Mouse (Mus musculus): Measurements from ENCODE around the gene Dab2.

Gene Dab2

DNA sequence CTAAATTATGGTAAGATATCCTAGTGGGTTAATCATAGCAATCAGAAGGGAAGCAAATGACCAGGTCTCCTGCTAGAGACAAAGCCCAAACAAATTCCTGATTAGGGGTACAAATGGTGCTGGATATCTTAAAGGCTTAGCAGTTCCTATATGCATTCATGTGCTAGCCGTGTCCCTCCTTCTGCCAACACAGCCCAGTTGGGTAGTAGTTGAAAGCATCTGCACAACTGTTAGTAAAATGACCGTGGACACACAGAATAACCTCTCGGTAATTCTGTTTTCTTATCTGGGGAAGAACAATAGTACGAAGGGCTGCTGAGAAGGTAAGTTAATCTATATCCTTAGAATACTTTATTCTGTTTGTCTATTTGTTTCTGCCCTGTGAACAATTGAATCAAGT, 90.5 kb downstream of the Dab2 start:
- intact Hi-C loops (cut with DNase I), result no loop called here

DNA sequence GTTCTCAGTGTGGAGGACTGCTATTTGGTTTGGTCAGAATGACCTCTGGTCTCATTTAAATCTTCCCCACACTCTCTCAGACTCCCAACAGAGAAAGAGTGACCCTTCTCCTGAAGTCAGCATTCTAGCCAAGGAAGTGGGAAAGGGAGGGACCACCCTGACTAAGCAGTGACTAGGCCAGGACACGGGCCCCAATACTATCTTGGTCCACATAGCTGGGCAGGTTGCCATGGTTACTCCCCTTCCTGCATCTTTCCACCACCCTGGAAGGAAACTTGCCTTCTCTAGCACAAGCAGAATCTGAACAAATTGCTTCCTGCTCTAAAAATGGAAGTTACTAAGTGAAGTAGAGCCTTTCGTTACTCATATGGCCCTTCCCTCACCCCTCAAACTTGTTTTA, 91.1 kb downstream of the Dab2 start:
- intact Hi-C loops (cut with DNase I), result no loop called here

- intact Hi-C loops (cut with DNase I), result no loop called here
Measured at GRCm38 (mm10) chr15:6391886-6392285, 92.3 kb downstream of the Dab2 start.

DNA sequence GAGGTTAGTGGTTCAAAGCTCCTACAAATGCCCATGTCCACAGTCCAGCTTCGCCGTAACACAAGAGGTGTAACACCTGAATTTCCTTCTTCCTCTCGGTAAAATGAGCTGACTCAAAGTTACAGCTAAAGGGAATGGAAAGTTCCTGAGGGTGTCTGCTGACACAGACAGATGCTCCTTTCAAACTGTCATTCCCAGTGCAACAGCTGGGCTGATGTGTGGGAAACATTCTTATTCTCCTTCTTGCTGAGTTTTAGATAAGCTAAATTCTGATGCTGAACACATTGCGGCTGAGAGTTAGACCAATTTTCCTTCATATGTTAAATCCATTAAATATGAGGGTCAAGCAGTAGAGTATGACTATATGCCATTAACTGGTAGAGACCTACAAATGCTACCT, 94.0 kb downstream of the Dab2 start:
- intact Hi-C loops (cut with DNase I), result no loop called here

- intact Hi-C loops (cut with DNase I), result no loop called here
Measured at GRCm38 (mm10) chr15:6398211-6398610, 98.6 kb downstream of the Dab2 start.

GRCm38 (mm10) chr15:6398881-6399280, 99.3 kb downstream of the Dab2 start:
- intact Hi-C loops (cut with DNase I), result no loop called here

- intact Hi-C loops (cut with DNase I), result no loop called here
Measured at GRCm38 (mm10) chr15:6400115-6400514, 100.5 kb downstream of the Dab2 start.

DNA sequence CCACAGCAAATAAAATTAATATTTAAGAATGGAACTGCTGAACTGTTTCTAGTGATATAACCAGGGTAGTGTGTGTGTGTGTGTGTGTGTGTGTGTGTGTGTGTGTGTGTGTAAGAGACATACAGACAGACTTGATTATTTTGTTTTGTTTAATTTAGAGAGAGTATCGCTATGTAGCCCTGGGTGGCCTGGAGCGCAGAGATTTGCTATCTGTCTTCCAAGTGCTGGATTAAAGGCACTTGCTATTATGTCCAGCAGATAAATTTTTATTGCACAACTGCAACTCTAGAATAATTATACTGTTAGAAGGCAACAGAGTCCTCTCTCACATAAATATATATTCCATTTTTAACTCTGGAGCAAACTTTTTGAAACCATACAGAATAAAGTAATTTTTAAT, 102.8 kb downstream of the Dab2 start:
- intact Hi-C loops (cut with DNase I), result no loop called here

DNA sequence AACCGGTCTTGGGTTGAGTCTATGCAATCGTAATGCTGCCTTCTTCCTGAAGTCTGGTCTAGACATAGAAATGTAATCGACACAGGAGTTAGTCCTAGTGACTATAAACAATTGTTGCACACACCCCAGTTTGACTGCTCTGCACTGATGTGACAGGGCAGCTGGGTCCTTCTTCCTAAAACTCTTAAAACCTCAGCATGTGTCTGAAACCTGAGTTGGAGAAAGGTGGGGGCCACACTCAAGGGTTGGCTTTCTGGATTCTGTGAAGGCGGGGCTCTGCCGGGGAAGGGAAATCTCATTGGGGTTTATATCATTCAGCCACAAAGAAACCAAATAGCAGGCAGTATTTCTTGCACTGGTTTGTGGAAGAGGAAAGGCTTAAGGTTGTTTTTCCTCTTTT, 104.6 kb downstream of the Dab2 start:
- intact Hi-C loops (cut with DNase I), result no loop called here

DNA sequence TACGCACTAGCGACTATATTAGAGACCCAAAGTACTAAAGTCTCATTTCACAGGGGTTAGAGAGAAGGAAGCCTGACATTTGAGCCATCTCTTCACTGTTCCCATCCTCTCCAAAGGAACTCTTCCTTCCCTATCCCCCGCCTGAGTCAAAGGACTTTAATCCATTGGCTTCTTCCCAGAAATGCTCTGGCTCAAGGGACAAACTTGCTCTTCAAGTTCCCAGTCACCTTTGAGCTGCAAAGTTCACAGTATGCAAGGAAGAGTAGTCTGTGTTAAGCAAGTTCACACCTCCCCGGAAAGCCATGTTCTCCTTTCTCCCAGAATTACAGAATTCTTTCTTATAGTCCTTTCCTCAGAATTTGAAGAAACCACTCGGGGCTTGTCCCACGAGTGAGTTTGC, 107.2 kb downstream of the Dab2 start:
- intact Hi-C loops (cut with DNase I), result no loop called here

GRCm38 (mm10) chr15:6409031-6409430, 109.4 kb downstream of the Dab2 start:
- intact Hi-C loops (cut with DNase I), result no loop called here

DNA sequence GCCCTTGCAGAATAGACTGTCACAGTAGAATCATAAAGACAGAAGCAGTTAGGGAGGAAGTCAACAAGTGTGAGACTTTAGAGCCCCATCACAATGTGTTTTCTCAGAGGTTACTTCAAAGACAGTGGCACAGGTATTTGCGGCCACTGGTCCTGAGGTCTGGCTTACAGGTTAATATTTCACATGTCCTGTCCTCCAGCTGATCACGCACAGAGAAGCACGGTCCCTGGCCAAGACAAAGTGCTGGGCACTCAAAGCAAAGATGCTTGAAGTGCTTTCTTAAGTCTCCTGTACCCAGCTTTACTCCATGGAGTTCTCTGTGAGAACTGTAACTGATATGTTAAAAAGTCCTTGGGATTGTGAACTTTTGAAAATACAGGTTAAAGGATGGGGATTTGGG, 110.6 kb downstream of the Dab2 start:
- intact Hi-C loops (cut with DNase I), result no loop called here

DNA sequence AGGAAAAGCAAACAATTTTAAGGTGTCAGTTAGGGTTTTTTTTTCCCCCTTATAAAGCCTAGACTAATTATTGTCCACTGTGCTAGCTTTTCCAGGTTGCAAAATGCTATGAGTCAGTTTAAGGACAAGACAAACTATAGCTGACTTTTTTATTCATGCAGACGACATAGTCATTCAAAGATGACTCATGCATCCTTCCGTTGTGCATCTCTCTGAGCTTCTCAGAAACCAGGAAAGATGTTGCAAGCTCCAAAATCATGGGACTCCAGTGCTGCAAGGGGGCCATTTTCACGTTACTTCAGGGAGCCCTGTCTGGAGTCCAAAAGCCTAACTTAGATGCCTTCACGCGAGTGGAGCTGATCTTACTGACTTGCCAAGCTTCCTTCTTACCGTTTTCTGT, 111.7 kb downstream of the Dab2 start:
- intact Hi-C loops (cut with DNase I), result no loop called here

GRCm38 (mm10) chr15:6415317-6415716, 115.7 kb downstream of the Dab2 start:
- intact Hi-C loops (cut with DNase I), result no loop called here

- intact Hi-C loops (cut with DNase I), result no loop called here
Measured at GRCm38 (mm10) chr15:6431777-6432176, 132.2 kb downstream of the Dab2 start.

GRCm38 (mm10) chr15:6432411-6432810, 132.8 kb downstream of the Dab2 start:
- intact Hi-C loops (cut with DNase I), result no loop called here

GRCm38 (mm10) chr15:6435281-6435680, 135.7 kb downstream of the Dab2 start:
- intact Hi-C loops (cut with DNase I), result loop anchor here (1.0 kb wide), 1 partner anchor 197 kb away; no protein-coding TSS in a partner anchor

DNA sequence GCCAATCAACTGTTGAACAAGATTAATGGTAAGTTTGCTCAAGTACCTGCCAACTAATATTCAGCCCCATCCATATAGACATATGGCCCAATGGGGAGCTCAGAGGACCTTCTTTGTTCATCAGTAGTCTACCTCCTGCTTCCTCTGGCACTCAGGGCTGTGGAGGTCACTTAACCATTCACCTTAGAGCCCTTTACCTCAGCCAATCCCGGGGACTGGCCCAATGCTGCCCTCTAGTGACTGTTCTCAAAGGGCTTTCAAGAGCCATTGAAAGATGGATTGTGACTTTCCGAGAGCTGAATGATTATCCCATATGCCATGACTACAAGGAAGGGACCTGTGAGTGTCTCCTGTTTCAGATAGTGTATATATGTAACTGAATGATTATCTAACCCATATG, 136.2 kb downstream of the Dab2 start:
- intact Hi-C loops (cut with DNase I), result loop anchor here (1.0 to 2.0 kb wide), 2 partner anchors 49 to 197 kb away; no protein-coding TSS in a partner anchor

DNA sequence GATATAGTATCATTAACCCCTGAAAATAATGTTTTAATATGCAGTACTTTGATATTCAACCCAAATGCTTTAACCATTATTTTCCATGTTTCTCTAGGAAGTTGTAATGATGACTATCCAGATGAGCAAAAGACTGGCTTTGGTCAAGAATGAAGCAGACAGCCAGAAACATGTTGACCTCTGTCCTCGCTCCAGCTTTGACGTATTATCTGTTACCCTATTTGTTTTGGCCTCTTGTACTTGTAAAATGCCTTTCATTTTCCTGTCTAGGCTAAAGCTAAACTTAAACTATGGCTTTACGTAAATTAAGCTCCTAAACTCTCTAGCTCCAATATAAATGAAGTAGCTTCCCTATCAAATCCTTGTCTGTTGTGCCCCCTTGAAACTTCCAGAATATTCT, 139.1 kb downstream of the Dab2 start:
- intact Hi-C loops (cut with DNase I), result no loop called here

- intact Hi-C loops (cut with DNase I), result no loop called here
Measured at GRCm38 (mm10) chr15:6444452-6444851, 144.9 kb downstream of the Dab2 start.

DNA sequence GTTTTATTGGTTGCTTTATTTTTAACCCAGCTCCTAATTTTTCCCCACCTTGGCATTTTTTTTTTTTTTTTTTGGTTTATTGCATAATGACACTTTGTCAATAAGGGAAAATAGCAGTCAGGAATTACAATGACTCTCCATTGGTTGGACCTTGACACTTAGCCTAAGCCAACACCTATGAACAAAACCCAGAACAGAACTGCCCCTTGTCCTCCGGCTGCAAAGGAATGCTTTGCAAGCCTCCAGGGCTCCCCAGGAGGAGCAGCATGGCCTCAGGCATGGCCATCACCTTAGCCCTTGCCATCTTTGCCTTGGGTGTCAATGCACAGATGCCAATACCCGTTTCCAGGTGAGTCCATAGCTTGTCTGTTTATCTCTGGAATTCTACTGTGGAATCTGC, 145.5 kb downstream of the Dab2 start, which contains the start of gene C9:
TSS of gene C9 (plus strand) at position 193 of the 400 bp plus-strand sequence.
- intact Hi-C loops (cut with DNase I), result no loop called here

DNA sequence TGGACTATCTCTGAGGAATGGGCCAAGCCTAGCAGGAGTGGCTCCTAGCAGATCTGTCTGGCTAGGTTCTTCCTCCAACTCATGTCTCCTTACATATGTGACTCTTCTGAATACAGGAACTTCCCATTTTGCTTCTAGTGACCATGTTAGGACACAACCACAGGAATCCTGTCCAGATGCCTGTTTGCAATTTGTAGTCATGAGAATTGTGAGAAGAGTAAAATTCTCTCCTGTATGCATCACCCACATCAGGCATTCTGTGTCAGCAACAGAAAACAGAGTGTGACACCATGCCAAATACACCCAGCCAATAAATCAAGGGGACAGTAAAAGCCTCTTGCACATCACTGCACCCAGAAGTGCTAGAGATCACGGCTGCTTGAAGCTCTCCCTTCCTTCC, 146.6 kb downstream of the Dab2 start:
- intact Hi-C loops (cut with DNase I), result no loop called here

DNA sequence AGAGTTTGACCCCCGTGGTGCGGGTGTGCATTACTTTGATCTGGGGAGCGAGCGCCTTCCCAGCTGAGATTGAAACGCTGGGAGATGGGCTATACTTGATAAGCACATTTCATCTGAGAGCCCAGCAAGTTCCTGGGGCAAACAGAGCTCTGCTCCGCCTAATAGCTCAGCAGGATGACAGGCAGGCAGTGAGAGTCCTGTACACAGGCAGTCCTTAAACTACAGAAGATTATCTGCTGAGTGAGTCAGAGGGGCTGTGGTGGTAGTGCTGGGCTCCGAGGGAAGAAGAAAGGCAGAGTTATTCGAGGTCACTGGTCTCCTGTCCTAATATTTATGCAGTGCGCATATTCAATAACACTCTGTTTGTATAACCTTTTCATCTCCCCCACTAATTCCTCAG, 149.3 kb downstream of the Dab2 start:
- intact Hi-C loops (cut with DNase I), result no loop called here

GRCm38 (mm10) chr15:6454461-6454860, 154.9 kb downstream of the Dab2 start:
- intact Hi-C loops (cut with DNase I), result no loop called here
